Mouse (Mus musculus) forebrain, embryonic 14.5 days (tissue): ENCODE data around the gene Exosc1. TPM values are rescaled to one million over a fixed set of nuclear protein-coding genes. Genes with fewer than 3 reads are reported as not detected.
A peak's percentile ranks its signal among the peaks of the same experiment; 100 is the strongest.

Experiments
- ATAC-seq: fragments of 200-750 bp; cut with Nextera tagmentation; 2 replicates; pipeline ENCODE4 v1.8.0; 2017; ENCODE audit warnings: mild to moderate bottlenecking, moderate library complexity
- DNase-seq: peaks from one replicate; pipeline ENCODE4 v3.0.0-alpha.2; 2015; ENCODE audit warnings: low spot score
- H3K27ac ChIP-seq: fragments of 300-500 bp; sonication (generic); 2 replicates; pipeline ENCODE4 v1.5.1; 2014; ENCODE audit warnings: low read depth, mild to moderate bottlenecking, control low read depth, low read length, moderate library complexity
- H3K27me3 ChIP-seq: fragments of 300-500 bp; sonication (generic); replicated peaks from 2 replicates; pipeline ENCODE4 v1.6.1; 2014; ENCODE audit warnings: low read length, control low read depth, mixed read lengths; ENCODE audit not compliant: control insufficient read depth, insufficient read depth
- H3K36me3 ChIP-seq: fragments of 300-500 bp; sonication (generic); 2 replicates; pipeline ENCODE4 v1.6.1; 2014; ENCODE audit warnings: low read length, control low read depth; ENCODE audit not compliant: control insufficient read depth, insufficient read depth
- H3K4me1 ChIP-seq: fragments of 300-500 bp; sonication (generic); 2 replicates; pipeline ENCODE4 v1.6.1; 2014; ENCODE audit warnings: antibody characterized with exemption, low read length, control low read depth; ENCODE audit not compliant: control insufficient read depth, insufficient read depth
- H3K4me2 ChIP-seq: fragments of 300-500 bp; sonication (generic); 2 replicates; pipeline ENCODE4 v1.6.1; 2014; ENCODE audit warnings: mild to moderate bottlenecking, control low read depth, low read length
- H3K4me3 ChIP-seq: fragments of 300-500 bp; sonication (generic); 2 replicates; pipeline ENCODE4 v1.5.1; 2014; ENCODE audit warnings: low read depth, low read length, control low read depth
- H3K9ac ChIP-seq: fragments of 300-500 bp; sonication (generic); 2 replicates; pipeline ENCODE4 v1.6.1; 2014; ENCODE audit warnings: mild to moderate bottlenecking, low read length, control low read depth, moderate library complexity
- H3K9me3 ChIP-seq: fragments of 300-500 bp; sonication (generic); replicated peaks from 2 replicates; pipeline ENCODE4 v1.6.1; 2016; ENCODE audit warnings: low read length, control low read depth, mixed read lengths; ENCODE audit not compliant: control insufficient read depth
- WGBS: fragments of 180-500 bp; shearing (Covaris S2); extraction: QIAGEN DNeasy Blood & Tissue Kit; methylation state at CpG from one replicate; pipeline ENCODE4 v1.1.7; 2014; 5-methylcytosine and 5-hydroxymethylcytosine counted together
- polyA plus RNA-seq: library from polyadenylated mRNA; unstranded; fragments of >200 nt; fragmentation: Nextera tagmentation; extraction: Ambion mirVana; gene quantifications from 2 replicates; pipeline ENCODE4 v1.2.1, GENCODE M21; 2014

Exosc1 gene
- polyA plus RNA-seq, 1 experiment from 2014 or later: 76.2 TPM

DNA sequence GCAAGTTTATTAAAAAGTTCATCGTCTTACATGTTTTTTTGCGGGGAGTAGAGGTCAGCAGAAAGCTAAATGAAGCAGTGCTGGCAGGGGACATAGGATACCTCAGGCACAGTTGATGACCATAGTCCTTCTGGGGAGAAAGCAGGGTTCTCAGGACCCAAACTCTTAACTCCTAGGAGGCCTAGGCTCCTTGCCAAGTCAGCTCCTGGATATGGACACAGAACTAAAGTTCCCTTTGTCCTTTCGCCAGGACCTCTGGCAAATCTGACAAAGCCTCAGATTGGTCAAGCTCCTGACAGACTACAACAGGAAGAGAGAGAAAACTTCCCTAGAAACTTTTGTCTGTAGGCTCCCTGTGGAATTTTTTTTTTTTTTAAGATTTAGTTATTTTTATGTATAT lies 24.5 kb downstream of the Exosc1 start:
- DNase-seq: no peak
- no peak overlapping the region for H3K27ac ChIP-seq
- H3K4me2 ChIP-seq: no peak overlapping the region
- H3K36me3 ChIP-seq: no peaks in the 10 kb centered on the region
- no peak for ATAC-seq
- WGBS: 77% methylated on average over 3 of the region's 3 CpGs
- H3K9me3 ChIP-seq: no peaks in the 10 kb centered on the region
- no peak overlapping the region for H3K9ac ChIP-seq
- H3K4me1 ChIP-seq: peaks cover 10% of the 10 kb centered on the region
- H3K27me3 ChIP-seq: no peaks in the 10 kb centered on the region
- H3K4me3 ChIP-seq: no peak overlapping the region

GRCm38 (mm10) chr19:41907079-41907760 lies 26.0 kb downstream of the Exosc1 start:
- Histone ChIP-seq H3K9ac (no peak overlapping the region), H3K4me1 (no peaks in the 10 kb centered on the region), H3K4me2 (no peak overlapping the region), H3K4me3 (no peak overlapping the region), H3K9me3 (no peaks in the 10 kb centered on the region), H3K27me3 (no peaks in the 10 kb centered on the region), H3K36me3 (no peaks in the 10 kb centered on the region), H3K27ac (no peak overlapping the region)
- ATAC-seq (no peak), DNase-seq (peak; percentile 10)
- 49% methylated on average over 8 of the region's 8 CpGs for WGBS

- no peaks in the 10 kb centered on the region for H3K36me3 ChIP-seq
- no peaks in the 10 kb centered on the region for H3K4me1 ChIP-seq
- no peaks in the 10 kb centered on the region for H3K27me3 ChIP-seq
- H3K9ac ChIP-seq: no peak overlapping the region
- ATAC-seq (no peak), DNase-seq (no peak)
- H3K4me3 ChIP-seq: no peak overlapping the region
- H3K4me2 ChIP-seq: no peak overlapping the region
- WGBS: 70% methylated on average over 6 of the region's 6 CpGs
- H3K9me3 ChIP-seq: no peaks in the 10 kb centered on the region
- H3K27ac ChIP-seq: no peak overlapping the region
Observed at GRCm38 (mm10) chr19:41906311-41907078, 26.7 kb downstream of the Exosc1 start.

DNA sequence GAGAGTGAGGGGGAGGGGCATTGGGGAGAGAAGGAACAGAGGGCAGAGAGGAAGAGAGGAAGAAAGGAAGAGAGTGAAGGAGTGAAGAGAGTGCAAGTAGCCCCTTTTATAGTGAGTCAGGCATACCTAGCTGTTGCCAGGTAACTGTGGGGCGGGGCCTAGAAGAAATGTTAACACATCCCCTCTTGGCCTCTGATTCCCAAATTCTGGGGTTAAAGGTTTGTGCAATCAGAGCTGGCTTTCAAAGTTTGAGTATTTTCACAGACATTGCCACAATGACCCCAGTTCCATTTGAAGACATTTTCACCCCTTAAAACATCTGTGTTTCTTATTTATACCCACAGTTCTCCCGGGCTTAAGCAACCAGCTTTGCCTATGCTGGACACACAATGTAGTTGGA lies 28.0 kb downstream of the Exosc1 start:
- Histone ChIP-seq H3K36me3 (no peaks in the 10 kb centered on the region), H3K9me3 (no peaks in the 10 kb centered on the region), H3K4me2 (no peak overlapping the region), H3K9ac (no peak overlapping the region), H3K4me1 (no peaks in the 10 kb centered on the region), H3K4me3 (no peak overlapping the region), H3K27ac (no peak overlapping the region), H3K27me3 (no peaks in the 10 kb centered on the region)
- WGBS: 92% methylated on average over 2 of the region's 2 CpGs
- ATAC-seq (no peak), DNase-seq (no peak)

DNA sequence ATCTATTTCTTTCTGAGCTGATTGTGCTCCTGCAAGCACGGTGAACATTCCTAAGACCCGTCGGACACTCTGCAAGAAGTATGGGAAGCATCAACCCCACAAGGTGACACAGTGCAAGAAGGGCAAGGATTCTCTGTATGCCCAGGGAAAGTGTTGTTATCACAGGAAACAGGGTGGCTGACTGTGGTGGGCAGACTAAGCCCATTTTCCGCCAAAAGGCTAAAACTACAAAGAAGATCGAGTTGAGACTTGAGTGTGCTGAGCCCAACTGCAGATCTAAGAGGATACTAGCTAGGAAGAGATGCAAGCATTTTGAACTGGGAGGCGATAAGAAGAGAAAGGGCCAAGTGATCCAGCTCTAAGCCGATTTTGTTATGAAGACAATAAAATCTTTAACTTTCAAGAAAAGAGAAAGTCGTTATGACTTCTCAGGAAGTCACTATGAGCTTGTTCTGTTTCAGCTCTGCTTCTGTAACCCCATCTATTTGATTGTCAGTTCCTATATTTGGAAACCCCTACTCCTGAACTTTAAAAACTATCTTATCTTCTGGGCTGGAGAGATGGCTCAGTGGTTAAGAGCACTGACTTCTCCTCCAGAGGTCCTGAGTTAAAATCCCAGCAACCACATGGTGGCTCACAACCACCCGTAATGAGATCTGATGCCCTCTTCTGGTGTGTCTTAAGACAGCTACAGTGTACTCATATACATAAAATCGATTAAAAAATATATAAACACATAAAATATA lies 30.2 kb downstream of the Exosc1 start:
- H3K9ac ChIP-seq: no peak overlapping the region
- no peaks in the 10 kb centered on the region for H3K27me3 ChIP-seq
- H3K27ac ChIP-seq: no peak overlapping the region
- 89% methylated on average over 10 of the region's 10 CpGs for WGBS
- no peaks in the 10 kb centered on the region for H3K4me1 ChIP-seq
- ATAC-seq (no peak), DNase-seq (no peak)
- H3K4me3 ChIP-seq: no peak overlapping the region
- H3K36me3 ChIP-seq: no peaks in the 10 kb centered on the region
- H3K4me2 ChIP-seq: no peak overlapping the region
- H3K9me3 ChIP-seq: no peaks in the 10 kb centered on the region

DNA sequence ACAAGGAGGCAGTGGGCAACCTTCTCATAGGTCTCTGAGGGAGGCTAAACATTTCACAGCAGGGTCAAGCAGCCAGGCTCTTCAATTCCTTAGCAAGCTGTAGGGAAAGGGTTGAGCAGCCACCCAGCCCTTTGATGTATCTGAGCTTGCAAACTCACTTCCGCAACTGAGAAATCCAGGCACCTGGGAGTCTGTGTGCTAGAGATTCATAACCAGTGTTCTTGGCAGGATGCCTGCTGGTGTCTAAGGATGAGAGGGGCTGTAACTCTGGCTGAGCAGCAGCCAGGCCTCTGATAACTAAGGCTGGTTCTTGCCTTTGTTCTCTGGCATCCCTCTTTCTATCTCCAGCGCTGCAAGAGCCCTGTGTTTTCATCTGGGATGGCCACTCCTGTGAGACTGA lies 31.5 kb downstream of the Exosc1 start:
- no peak overlapping the region for H3K27ac ChIP-seq
- no peak overlapping the region for H3K9ac ChIP-seq
- no peaks in the 10 kb centered on the region for H3K9me3 ChIP-seq
- DNase-seq (peak; percentile 16), ATAC-seq (no peak)
- H3K4me1 ChIP-seq: no peaks in the 10 kb centered on the region
- H3K4me3 ChIP-seq: no peak overlapping the region
- no peak overlapping the region for H3K4me2 ChIP-seq
- 48% methylated on average over 2 of the region's 2 CpGs for WGBS
- no peaks in the 10 kb centered on the region for H3K27me3 ChIP-seq
- H3K36me3 ChIP-seq: no peaks in the 10 kb centered on the region

DNA sequence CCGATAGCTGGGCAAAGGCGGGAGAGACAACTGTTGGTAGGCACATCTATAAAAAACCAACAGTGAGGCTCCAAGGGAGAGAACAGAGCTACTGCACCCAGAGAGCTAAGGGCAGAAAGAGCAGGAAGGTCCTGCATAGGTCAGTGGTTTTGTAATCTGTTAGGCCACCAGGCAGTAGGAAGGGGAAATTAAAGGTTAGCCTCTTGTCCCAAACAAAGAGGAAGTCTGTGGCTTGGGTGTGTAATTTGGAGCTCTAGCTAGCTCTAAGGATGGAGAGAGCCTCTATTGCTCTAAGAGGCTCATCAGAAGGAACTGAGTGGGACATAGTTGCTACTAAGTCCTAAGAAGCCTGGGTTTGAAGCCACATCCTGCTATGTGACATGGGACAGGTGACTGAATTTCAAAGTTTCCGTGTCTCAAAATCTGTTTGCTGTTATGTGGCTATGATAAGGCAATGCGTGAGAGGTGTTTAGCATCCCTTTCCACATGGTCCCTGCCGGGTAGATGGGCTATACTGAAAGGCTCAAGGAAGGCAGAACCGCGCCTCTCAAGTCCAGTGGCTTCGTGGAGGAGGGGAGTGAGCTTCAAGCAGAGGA lies 32.6 kb downstream of the Exosc1 start:
- no peak for ATAC-seq
- Histone ChIP-seq H3K27me3 (no peaks in the 10 kb centered on the region), H3K9ac (no peak overlapping the region), H3K9me3 (no peaks in the 10 kb centered on the region), H3K4me1 (peaks cover under 1% of the 10 kb centered on the region; the same call in 1 of the 2 replicates), H3K4me3 (no peak overlapping the region), H3K36me3 (no peaks in the 10 kb centered on the region), H3K27ac (no peak overlapping the region), H3K4me2 (no peak overlapping the region)
- no peak for DNase-seq
- WGBS: 89% methylated on average over 8 of the region's 8 CpGs

DNA sequence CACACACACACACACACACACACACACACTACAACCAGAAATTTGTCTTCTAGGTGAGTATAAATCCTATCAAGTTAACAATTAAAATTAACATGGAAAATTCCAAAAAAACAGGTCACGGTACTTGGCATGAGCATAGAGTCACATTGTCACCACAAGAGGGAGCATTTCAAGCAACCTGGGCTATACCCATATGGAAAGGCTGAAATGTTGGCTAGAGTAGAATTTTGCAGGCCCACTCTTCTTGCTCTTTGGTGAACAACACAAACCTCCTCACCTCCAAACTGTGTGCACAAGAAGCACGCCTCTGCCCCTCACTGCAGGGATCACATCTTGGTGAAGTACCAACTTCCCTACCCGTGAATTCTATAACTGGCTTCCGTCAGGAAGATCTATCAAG lies 34.4 kb downstream of the Exosc1 start:
- Histone ChIP-seq H3K27ac (no peak overlapping the region), H3K4me1 (peaks cover 7% of the 10 kb centered on the region), H3K36me3 (no peaks in the 10 kb centered on the region), H3K9ac (no peak overlapping the region), H3K4me3 (no peak overlapping the region), H3K4me2 (no peak overlapping the region), H3K9me3 (no peaks in the 10 kb centered on the region), H3K27me3 (no peaks in the 10 kb centered on the region)
- ATAC-seq (no peak), DNase-seq (peak; percentile 69)
- WGBS: 47% methylated on average over 4 of the region's 4 CpGs
